Mouse (Mus musculus) CH12.LX (cell line): Measurements from ENCODE around the gene Ap1m1. TPM values are rescaled to one million over a fixed set of nuclear protein-coding genes. Genes with fewer than 3 reads are reported as not detected.

Source experiments
- DNase-seq: peaks from one replicate; pipeline ENCODE4 v3.0.0-alpha.2; 2013; ENCODE audit errors: extremely low read depth
- H3K27ac ChIP-seq: 2 replicates; pipeline ENCODE4 v1.5.1; 2012; ENCODE audit warnings: low read depth, mild to moderate bottlenecking, control low read depth, moderate library complexity; ENCODE audit not compliant: insufficient read depth
- H3K27me3 ChIP-seq: replicated peaks from 2 replicates; pipeline ENCODE3; 2012; ENCODE audit warnings: inconsistent platforms
- H3K36me3 ChIP-seq, 2 experiments: replicated peaks in 1 of 2; 2 replicates each; pipeline versions ENCODE3 to v1.6.1; 2012; ENCODE audit warnings: inconsistent platforms in 1 of 2, low read length in 1 of 2, mild to moderate bottlenecking in 1 of 2, mixed read lengths in 1 of 2, moderate library complexity in 1 of 2; ENCODE audit not compliant: control insufficient read depth in 1 of 2, insufficient read depth in 1 of 2
- H3K4me1 ChIP-seq, 2 experiments: 2 replicates each; pipeline ENCODE4 v1.6.1; 2012; ENCODE audit warnings: inconsistent platforms in 1 of 2, moderate library complexity in 1 of 2; ENCODE audit not compliant: insufficient read depth in 2 of 2, control insufficient read depth in 1 of 2
- H3K4me2 ChIP-seq: 2 replicates; pipeline ENCODE4 v1.6.1; 2012; ENCODE audit warnings: low read depth, mild to moderate bottlenecking, control low read depth; ENCODE audit not compliant: poor library complexity, insufficient read depth, severe bottlenecking
- H3K4me3 ChIP-seq, 3 experiments: fragments of 150-350 bp in 1 of 3; sonication (generic) in 1 of 3; replicated peaks in 1 of 3; 2 replicates each; pipeline versions ENCODE3 to v1.5.1; 2011 to 2012; ENCODE audit warnings: low read depth in 2 of 3, low read length in 2 of 3, mild to moderate bottlenecking in 2 of 3, moderate library complexity in 2 of 3, control low read depth in 1 of 3, improper control_type of control experiment in 1 of 3, inconsistent platforms in 1 of 3, mixed read lengths in 1 of 3; ENCODE audit not compliant: poor library complexity in 1 of 3
- H3K79me2 ChIP-seq: replicated peaks from 2 replicates; pipeline ENCODE4 v1.6.1; 2012; ENCODE audit warnings: mild to moderate bottlenecking, moderate library complexity; ENCODE audit not compliant: control insufficient read depth, poor library complexity, insufficient read depth, severe bottlenecking; ENCODE audit errors: extremely low read depth
- H3K9ac ChIP-seq: 2 replicates; pipeline ENCODE4 v1.6.1; 2012; ENCODE audit warnings: low read depth, mild to moderate bottlenecking, control low read depth, moderate library complexity; ENCODE audit not compliant: insufficient read depth
- H3K9me3 ChIP-seq: replicated peaks from 2 replicates; pipeline ENCODE3; 2012; ENCODE audit warnings: low read length, inconsistent platforms, mixed read lengths
- BHLHE40 ChIP-seq: IDR thresholded peaks from 2 replicates; pipeline ENCODE4 v1.6.1; 2011; ENCODE audit warnings: mild to moderate bottlenecking, low read depth, low read length, improper control_type of control experiment
- CHD1 ChIP-seq: IDR thresholded peaks from 2 replicates; pipeline ENCODE4 v1.6.1; 2012; ENCODE audit warnings: low read depth, low read length, improper control_type of control experiment, inconsistent platforms
- CHD2 ChIP-seq: IDR thresholded peaks from 2 replicates; pipeline ENCODE4 v1.6.1; 2011; ENCODE audit warnings: low read length, improper control_type of control experiment
- E2F4 ChIP-seq: IDR thresholded peaks from 2 replicates; pipeline ENCODE4 v1.6.1; 2011; ENCODE audit warnings: low read depth, low read length, improper control_type of control experiment; ENCODE audit not compliant: insufficient replicate concordance
- ETS1 ChIP-seq: conservative IDR thresholded peaks from 2 replicates; pipeline ENCODE4 v1.6.1; 2012; ENCODE audit warnings: low read depth, mild to moderate bottlenecking, inconsistent platforms, low read length, improper control_type of control experiment, moderate library complexity
- GABPA ChIP-seq: IDR thresholded peaks from 2 replicates; pipeline ENCODE4 v1.6.1; 2012; ENCODE audit warnings: low read depth, low read length, improper control_type of control experiment, inconsistent platforms; ENCODE audit not compliant: insufficient replicate concordance
- HCFC1 ChIP-seq: IDR thresholded peaks from 2 replicates; pipeline ENCODE4 v1.6.1; 2012; ENCODE audit warnings: low read depth, mild to moderate bottlenecking, inconsistent platforms, low read length, improper control_type of control experiment
- IRF4 ChIP-seq: IDR thresholded peaks from 2 replicates; pipeline ENCODE4 v1.6.1; 2014; ENCODE audit warnings: low read depth, mild to moderate bottlenecking, inconsistent platforms, low read length, improper control_type of control experiment
- MAX ChIP-seq: IDR thresholded peaks from 2 replicates; pipeline ENCODE4 v1.6.1; 2011; ENCODE audit warnings: low read length, improper control_type of control experiment
- MAZ ChIP-seq: IDR thresholded peaks from 2 replicates; pipeline ENCODE4 v1.6.1; 2012; ENCODE audit warnings: low read depth, mild to moderate bottlenecking, inconsistent platforms, low read length, improper control_type of control experiment, moderate library complexity
- MXI1 ChIP-seq: IDR thresholded peaks from 2 replicates; pipeline ENCODE4 v1.6.1; 2011; ENCODE audit warnings: mild to moderate bottlenecking, low read depth, low read length, improper control_type of control experiment
- MYC ChIP-seq: IDR thresholded peaks from 2 replicates; pipeline ENCODE4 v1.6.1; 2011; ENCODE audit warnings: low read depth, mild to moderate bottlenecking, improper control_type of control experiment, low read length
- POLR2A ChIP-seq: IDR thresholded peaks from 2 replicates; pipeline ENCODE4 v1.6.1; 2011; ENCODE audit warnings: low read depth, mild to moderate bottlenecking, improper control_type of control experiment, low read length
- RAD21 ChIP-seq: IDR thresholded peaks from 2 replicates; pipeline ENCODE4 v1.6.1; 2011; ENCODE audit warnings: low read depth, mild to moderate bottlenecking, low read length, improper control_type of control experiment, moderate library complexity
- USF2 ChIP-seq: conservative IDR thresholded peaks from 2 replicates; pipeline ENCODE4 v1.6.1; 2011; ENCODE audit warnings: low read depth, low read length, improper control_type of control experiment
- ZC3H11A ChIP-seq: IDR thresholded peaks from 2 replicates; pipeline ENCODE4 v1.6.1; 2012; ENCODE audit warnings: low read depth, mild to moderate bottlenecking, inconsistent platforms, low read length, improper control_type of control experiment
- dilution Hi-C: fragments of 300-500 bp; cut with MboI; formaldehyde crosslinking; loops from 2 replicates; pipeline ENCODE4 v1.14.3; 2020; ENCODE audit warnings: low sequenced_read_pairs; ENCODE audit not compliant: extremely low pct_unique_long_range_greater_than_20kb, extremely low pct_ligation_motif_present
- in situ Hi-C: fragments of 300-500 bp; cut with MboI; formaldehyde crosslinking; loops from 3 replicates; pipeline ENCODE4 v1.14.3; 2019; ENCODE audit warnings: low sequenced_read_pairs, low pct_ligation_motif_present, low pct_unique_long_range_greater_than_20kb, mixed read lengths
- polyA plus RNA-seq: library from polyadenylated mRNA; unstranded; fragments of >175 nt; gene quantifications from 2 replicates; pipeline ENCODE4 v1.2.1, GENCODE M21; 2012; ENCODE audit warnings: low read depth; ENCODE audit not compliant: insufficient read length
- total RNA-seq, 2 experiments: library from RNA; depleted of rRNA; stranded (reverse); fragments of 300-350 nt in 1 of 2; fragments of >200 nt in 1 of 2; gene quantifications; 2 replicates each; pipeline ENCODE4 v1.2.3; 2012 to 2014

Ap1m1 gene
- total and polyA plus RNA-seq, 3 experiments, result 20.1 to 86.1 (median 30.3) TPM

DNA sequence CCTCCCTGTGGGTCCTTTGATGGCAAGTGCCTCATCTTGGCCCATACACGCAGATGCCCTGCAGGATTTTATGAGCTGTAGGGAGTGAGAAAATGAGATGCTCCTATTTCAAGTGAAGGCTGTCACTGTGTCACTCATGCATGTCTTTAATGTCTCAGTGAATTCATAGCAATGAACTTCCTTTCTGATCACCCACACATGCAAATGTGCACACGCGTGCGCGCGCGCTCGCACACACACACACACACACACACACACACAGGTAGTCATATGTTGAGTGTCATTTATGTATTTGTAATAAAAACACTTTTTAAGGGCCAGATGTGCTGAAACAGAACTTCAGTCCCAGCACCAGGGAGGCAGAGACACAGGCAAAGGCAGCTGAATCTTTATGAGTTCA, 27.3 kb downstream of the Ap1m1 start:
- Histone ChIP-seq H3K79me2 (no peaks in the 10 kb centered on the region), H3K9me3 (no peaks in the 10 kb centered on the region), H3K27me3 (no peaks in the 10 kb centered on the region), H3K4me2 (no peak overlapping the region), H3K4me3 (no peak overlapping the region), H3K27ac (no peak overlapping the region), H3K36me3 (no peaks in the 10 kb centered on the region), H3K4me1 (peaks cover 6 to 49% of the 10 kb centered on the region in 2 experiments), H3K9ac (no peak overlapping the region)
- no peak for DNase-seq
- dilution Hi-C loops (no loop called here), in situ Hi-C loops (loop anchor here (5.0 kb wide), 1 partner anchor 105 kb away; no protein-coding TSS in a partner anchor)
- TF ChIP-seq MAZ (no peak), E2F4 (no peak), USF2 (no peak), POLR2A (no peak), ZC3H11A (no peak), CHD2 (no peak), CHD1 (no peak), MYC (no peak), BHLHE40 (no peak), HCFC1 (no peak), RAD21 (no peak), ETS1 (no peak), GABPA (no peak)

DNA sequence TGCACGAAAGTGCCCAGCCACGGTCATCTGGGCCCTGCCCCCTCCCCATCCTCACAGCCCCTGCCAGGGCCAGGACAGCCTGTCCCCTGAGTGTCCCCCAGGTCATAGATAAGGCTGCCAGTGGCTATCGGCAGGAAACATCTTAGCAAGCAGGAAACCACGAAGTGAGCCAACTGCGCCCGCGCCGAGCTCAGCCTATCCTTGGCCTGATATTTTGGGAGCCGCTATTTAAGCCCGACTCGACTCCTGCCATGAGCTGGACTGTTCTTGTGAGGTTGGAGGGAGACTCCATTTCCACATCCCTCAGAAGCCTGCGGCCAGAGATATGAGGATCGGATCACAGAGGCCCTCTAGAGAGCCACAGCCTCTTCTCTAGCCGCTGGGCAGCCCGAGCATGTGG, 28.5 kb downstream of the Ap1m1 start:
- Histone ChIP-seq H3K4me2 (no peak overlapping the region), H3K27ac (no peak overlapping the region), H3K9me3 (peaks cover 2% of the 10 kb centered on the region), H3K79me2 (no peaks in the 10 kb centered on the region), H3K9ac (no peak overlapping the region), H3K27me3 (no peaks in the 10 kb centered on the region), H3K4me1 (peaks cover 10 to 58% of the 10 kb centered on the region in 2 experiments), H3K36me3 (no peaks in the 10 kb centered on the region), H3K4me3 (no peak overlapping the region)
- DNase-seq, result no peak
- in situ Hi-C loops (loop anchor here (5.0 kb wide), 1 partner anchor 104 kb away; no protein-coding TSS in a partner anchor), dilution Hi-C loops (no loop called here)
- TF ChIP-seq MAZ (no peak), USF2 (no peak), MXI1 (no peak), MAX (no peak), IRF4 (no peak)
